Mouse (Mus musculus): ENCODE measurements around the gene Gfy. TPM values are rescaled to one million over a fixed set of nuclear protein-coding genes. Genes with fewer than 3 reads are reported as not detected.

Gfy gene
- polyA plus RNA-seq, 1 experiment from 2014 or later, result not detected

DNA sequence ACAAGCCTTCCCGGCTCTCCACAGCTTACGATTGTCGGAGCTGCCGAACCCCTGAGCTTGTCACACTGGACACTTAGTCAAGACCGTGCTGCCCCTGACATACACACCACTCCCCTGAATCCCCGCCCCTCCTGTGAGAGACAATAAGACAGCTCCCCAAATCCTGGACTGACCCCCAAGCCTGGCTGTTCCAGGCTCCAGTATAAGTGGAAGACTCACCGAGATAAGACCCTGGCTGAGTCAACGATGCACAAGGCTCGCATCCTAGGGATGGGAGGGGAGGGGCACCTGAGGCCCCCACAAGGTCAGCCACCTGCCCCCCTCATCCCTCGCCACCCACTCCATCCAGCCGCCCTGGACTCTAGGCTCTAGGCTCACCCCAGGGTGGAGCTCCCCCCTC lies 47.5 kb downstream of the Gfy start:
- no peaks in the 10 kb centered on the region for H3K4me1 ChIP-seq (replicated peaks; ENCODE audit: control insufficient read depth, insufficient read depth, low read length)
- 78% methylated on average over 11 of the region's 11 CpGs for WGBS
- no peaks in the 10 kb centered on the region for H3K9me3 ChIP-seq (ENCODE audit: control insufficient read depth)
- no peaks in the 10 kb centered on the region for H3K27me3 ChIP-seq (replicated peaks; ENCODE audit: control insufficient read depth, insufficient read depth, low read length)
- no peak for ATAC-seq
- H3K4me3 ChIP-seq (ENCODE audit: low read depth, low read length), result no peak overlapping the region
- no peak overlapping the region for H3K4me2 ChIP-seq (replicated peaks; ENCODE audit: low read depth)
- H3K36me3 ChIP-seq (ENCODE audit: control insufficient read depth, insufficient read depth), result peaks cover 4% of the 10 kb centered on the region
- no peak for TF ChIP-seq CTCF (IDR thresholded peaks at IDR 0.05; ENCODE audit: low read depth)
- H3K27ac ChIP-seq (ENCODE audit: low read depth, low read length), result no peak overlapping the region
- no peak overlapping the region for H3K9ac ChIP-seq (ENCODE audit: low read depth, low read length)

- H3K36me3 ChIP-seq (ENCODE audit: control insufficient read depth, insufficient read depth), result peaks cover 23% of the 10 kb centered on the region
- H3K27ac ChIP-seq (ENCODE audit: low read depth, low read length), result peak overlapping the region; percentile 77; the same call in 1 of the 2 replicates
- no peaks in the 10 kb centered on the region for H3K9me3 ChIP-seq (ENCODE audit: control insufficient read depth)
- H3K4me1 ChIP-seq (replicated peaks; ENCODE audit: control insufficient read depth, insufficient read depth, low read length), result 0 out of 2 replicates have a peak, but pooled peaks cover 3% of the 10 kb centered on the region
- no peak overlapping the region for H3K9ac ChIP-seq (ENCODE audit: low read depth, low read length)
- WGBS, result 68% methylated on average over 15 of the region's 15 CpGs
- ATAC-seq, result no peak
- H3K4me3 ChIP-seq (ENCODE audit: low read depth, low read length), result peak overlapping the region; percentile 93; the same call in 1 of the 2 replicates
- no peaks in the 10 kb centered on the region for H3K27me3 ChIP-seq (replicated peaks; ENCODE audit: control insufficient read depth, insufficient read depth, low read length)
- H3K4me2 ChIP-seq (replicated peaks; ENCODE audit: low read depth), result peak overlapping the region; percentile 85
- no peak for TF ChIP-seq CTCF (IDR thresholded peaks at IDR 0.05; ENCODE audit: low read depth)
Observed at GRCm38 (mm10) chr7:45129776-45130512, 49.4 kb downstream of the Gfy start.

DNA sequence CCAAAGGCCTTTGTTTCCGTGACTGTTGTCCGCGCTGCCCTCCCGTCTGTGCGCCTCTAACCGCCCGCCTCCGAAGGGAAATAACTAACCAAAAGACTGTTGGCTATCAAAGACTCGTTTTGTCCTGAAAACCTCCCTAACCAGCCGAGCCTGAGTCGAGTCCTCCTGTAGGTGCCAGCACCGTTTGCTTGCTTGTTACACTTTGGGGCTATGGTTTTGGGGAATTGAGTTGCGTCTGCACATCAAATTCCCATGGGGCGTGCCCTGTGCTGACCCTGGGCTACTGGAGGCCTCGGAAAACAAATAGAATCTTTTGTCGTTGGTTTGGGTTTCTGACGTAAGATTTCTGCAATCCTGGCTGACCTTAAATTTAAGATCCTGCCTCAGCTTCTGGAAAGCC lies 50.1 kb downstream of the Gfy start:
- peak overlapping the region; percentile 32; the same call in 1 of the 2 replicates for H3K9ac ChIP-seq (ENCODE audit: low read depth, low read length)
- peaks cover 3% of the 10 kb centered on the region; the same call in 1 of the 2 replicates for H3K4me1 ChIP-seq (replicated peaks; ENCODE audit: control insufficient read depth, insufficient read depth, low read length)
- H3K36me3 ChIP-seq (ENCODE audit: control insufficient read depth, insufficient read depth), result peaks cover 23% of the 10 kb centered on the region
- peak overlapping the region; percentile 85 for H3K4me2 ChIP-seq (replicated peaks; ENCODE audit: low read depth)
- 1% methylated on average over 17 of the region's 17 CpGs for WGBS
- no peaks in the 10 kb centered on the region for H3K9me3 ChIP-seq (ENCODE audit: control insufficient read depth)
- H3K27me3 ChIP-seq (replicated peaks; ENCODE audit: control insufficient read depth, insufficient read depth, low read length), result no peaks in the 10 kb centered on the region
- TF ChIP-seq CTCF (IDR thresholded peaks at IDR 0.05; ENCODE audit: low read depth), result no peak
- peak; percentile 0; the same call in 1 of the 2 replicates for ATAC-seq
- peak overlapping the region; percentile 93 for H3K4me3 ChIP-seq (ENCODE audit: low read depth, low read length)
- peak overlapping the region; percentile 77 for H3K27ac ChIP-seq (ENCODE audit: low read depth, low read length)

- H3K27me3 ChIP-seq (replicated peaks; ENCODE audit: control insufficient read depth, insufficient read depth, low read length), result no peaks in the 10 kb centered on the region
- H3K4me1 ChIP-seq (replicated peaks; ENCODE audit: control insufficient read depth, insufficient read depth, low read length), result peaks cover 3% of the 10 kb centered on the region; the same call in 1 of the 2 replicates
- H3K36me3 ChIP-seq (ENCODE audit: control insufficient read depth, insufficient read depth), result peaks cover 23% of the 10 kb centered on the region
- peak within 1 kb of the TSS; percentile 85 for H3K4me2 ChIP-seq (replicated peaks; ENCODE audit: low read depth)
- peak; percentile 91 for TF ChIP-seq CTCF (IDR thresholded peaks at IDR 0.05; ENCODE audit: low read depth)
- H3K4me3 ChIP-seq (ENCODE audit: low read depth, low read length), result peak within 1 kb of the TSS; percentile 93
- ATAC-seq, result peak; percentile 88
- no peaks in the 10 kb centered on the region for H3K9me3 ChIP-seq (ENCODE audit: control insufficient read depth)
- under 1% methylated on average over 48 of the region's 48 CpGs for WGBS
- peak within 1 kb of the TSS; percentile 93 for H3K9ac ChIP-seq (ENCODE audit: low read depth, low read length)
- H3K27ac ChIP-seq (ENCODE audit: low read depth, low read length), result peak within 1 kb of the TSS; percentile 86
Observed at GRCm38 (mm10) chr7:45128624-45129246, 50.6 kb downstream of the Gfy start, which contains the start of gene Rpl13a. Gene Rpl13a (minus strand): TSS chr7:45128761.

GRCm38 (mm10) chr7:45127700-45128224 lies 51.6 kb downstream of the Gfy start:
- under 1% methylated on average over 6 of the region's 6 CpGs for WGBS
- TF ChIP-seq CTCF (IDR thresholded peaks at IDR 0.05; ENCODE audit: low read depth), result no peak
- H3K4me2 ChIP-seq (replicated peaks; ENCODE audit: low read depth), result peak overlapping the region; percentile 83
- H3K27ac ChIP-seq (ENCODE audit: low read depth, low read length), result peak overlapping the region; percentile 86
- peak overlapping the region; percentile 93 for H3K4me3 ChIP-seq (ENCODE audit: low read depth, low read length)
- peak overlapping the region; percentile 93 for H3K9ac ChIP-seq (ENCODE audit: low read depth, low read length)
- no peaks in the 10 kb centered on the region for H3K27me3 ChIP-seq (replicated peaks; ENCODE audit: control insufficient read depth, insufficient read depth, low read length)
- H3K9me3 ChIP-seq (ENCODE audit: control insufficient read depth), result no peaks in the 10 kb centered on the region
- peaks cover 26% of the 10 kb centered on the region for H3K36me3 ChIP-seq (ENCODE audit: control insufficient read depth, insufficient read depth)
- peaks cover 3% of the 10 kb centered on the region; the same call in 1 of the 2 replicates for H3K4me1 ChIP-seq (replicated peaks; ENCODE audit: control insufficient read depth, insufficient read depth, low read length)
- no peak for ATAC-seq

Data from intestine, postnatal 0 days (tissue).